Mouse (Mus musculus) spleen, adult 2 months (tissue): Measurements from ENCODE around the gene Zfp971.
"Not testable (repeated sequence)": the region's sequence is repeated elsewhere in the genome, so short reads cannot be mapped to it uniquely, and the experiment has no call there.

ENCODE experiments used
- CTCF ChIP-seq: fragments of 200-500 bp; IDR thresholded peaks from 2 replicates; pipeline ENCODE4 v1.5.1; 2011; ENCODE audit warnings: mild to moderate bottlenecking, inconsistent platforms; ENCODE audit not compliant: insufficient read depth, insufficient read length, insufficient replicate concordance; ENCODE audit errors: extremely low read depth
- POLR2A ChIP-seq: fragments of 200-500 bp; IDR thresholded peaks from 2 replicates; pipeline ENCODE4 v1.6.1; 2011; ENCODE audit warnings: low read depth, low read length, inconsistent platforms

- not testable (repeated sequence) for TF ChIP-seq CTCF, POLR2A
Measured at GRCm38 (mm10) chr2:178023861-178024260, 777 bp downstream of the Zfp971 start.
